Mouse (Mus musculus): ENCODE measurements at regions not wholly inside any gene's neighbourhood (a gene's known extent, or its start where the extent isn't known, plus 50 kb on each side); places are given as distances from the start of the nearest gene placed in this dataset.

DNA sequence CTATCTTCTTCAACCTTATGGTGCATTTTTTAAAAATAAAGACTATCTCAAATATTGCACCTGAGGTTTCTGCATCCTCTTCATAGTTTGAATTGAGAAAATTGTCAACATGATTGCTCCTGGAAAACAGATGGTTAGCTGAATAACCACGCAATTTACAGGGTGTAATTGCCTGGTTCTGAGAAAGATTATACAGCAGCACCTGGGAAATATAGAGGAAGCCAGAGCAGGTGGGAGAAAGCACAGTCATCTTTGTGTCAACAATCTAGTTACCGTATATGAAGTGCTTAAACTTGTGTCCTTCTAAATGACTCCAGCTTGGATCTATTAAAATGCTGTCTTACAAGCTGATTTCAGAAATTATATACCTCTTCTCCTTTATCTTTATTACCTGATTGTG is 740.8 kb upstream of the Sel1l start:
- no peak for DNase-seq

- DNase-seq = no peak
Measured at GRCm38 (mm10) chr12:92589305-92589704, 740.3 kb upstream of the Sel1l start.

GRCm38 (mm10) chr12:92578596-92578995 is 729.6 kb upstream of the Sel1l start:
- DNase-seq = no peak
